ENCODE assay signal across 8 mouse cellular contexts in genomic region chr8:11616294-11616693, GRCm38 (mm10). TPM values are rescaled to one million over a fixed set of nuclear protein-coding genes. Genes with fewer than 3 reads are reported as not detected.
A peak's percentile ranks its signal among the peaks of the same experiment; 100 is the strongest.
DNase-seq lines count a peak whose midpoint lies in the region; ATAC-seq and TF ChIP-seq lines count a peak whose summit lies in the region.

No protein-coding gene starts in this region.

- H3K9ac ChIP-seq in hindbrain, embryonic 12.5 days: no peak overlapping the region

- H3K36me3 ChIP-seq in hindbrain, embryonic 10.5 days: peaks cover 100% of the 10 kb centered on the region
- peaks cover 79% of the 10 kb centered on the region for H3K36me3 ChIP-seq in hindbrain, embryonic 12.5 days
- H3K36me3 ChIP-seq in E14TG2a.4 (ENCODE audit: insufficient read depth, low read length): peaks cover 100% of the 10 kb centered on the region

- 13% methylated on average over 1 of the region's 1 CpGs for WGBS in hindbrain, embryonic 10.5 days
- 13% methylated on average over 1 of the region's 1 CpGs for WGBS in hindbrain, embryonic 12.5 days

- no peaks in the 10 kb centered on the region for H3K9me3 ChIP-seq in hindbrain, embryonic 10.5 days
- no peaks in the 10 kb centered on the region for H3K9me3 ChIP-seq in hindbrain, embryonic 12.5 days (replicated peaks)
- H3K9me3 ChIP-seq in E14TG2a.4 (ENCODE audit: low read length): peaks cover 18% of the 10 kb centered on the region

- H3K4me1 ChIP-seq in hindbrain, embryonic 10.5 days (replicated peaks): no peaks in the 10 kb centered on the region
- H3K4me1 ChIP-seq in hindbrain, embryonic 12.5 days: no peaks in the 10 kb centered on the region
- peaks cover 9% of the 10 kb centered on the region; the same call in 1 of the 2 replicates for H3K4me1 ChIP-seq in E14TG2a.4 (replicated peaks; ENCODE audit: low read depth, low read length)

- no peak overlapping the region for H3K27ac ChIP-seq in hindbrain, embryonic 10.5 days
- H3K27ac ChIP-seq in hindbrain, embryonic 12.5 days: no peak overlapping the region

- H3K4me2 ChIP-seq in hindbrain, embryonic 12.5 days (replicated peaks): no peak overlapping the region

- H3K4me3 ChIP-seq in hindbrain, embryonic 10.5 days: no peak overlapping the region
- no peak overlapping the region for H3K4me3 ChIP-seq in hindbrain, embryonic 12.5 days
- no peak overlapping the region for H3K4me3 ChIP-seq in E14TG2a.4 (replicated peaks; ENCODE audit: low read length)

- ATAC-seq in hindbrain, embryonic 12.5 days (ENCODE audit: low FRiP score): no peak
- ATAC-seq in megakaryocyte progenitor cell, adult 5-6 weeks (replicated peaks; ENCODE audit: poor library complexity): peak; percentile 95

- DNase-seq in hindbrain, embryonic 10.5 days (ENCODE audit: low spot score): peak; percentile 44
- DNase-seq in c-Kit-positive CD71-positive TER-119-positive erythroid progenitor cells, embryonic 14.5 days (ENCODE audit: low spot score): peak; percentile 31
- peak; percentile 57 for DNase-seq in forelimb bud, embryonic 11.5 days (ENCODE audit: low read depth, low spot score)
- peak; percentile 75 to 76 for DNase-seq in kidney, postnatal 4 days
- DNase-seq in spleen, postnatal 4 days (ENCODE audit: low spot score in 2 of 2): peak; percentile 38 to 80

- peak; percentile 63 for TF ChIP-seq CTCF in E14TG2a.4 (conservative IDR thresholded peaks at IDR 0.05; ENCODE audit: low read length)

- H3K27me3 ChIP-seq in hindbrain, embryonic 10.5 days (ENCODE audit: insufficient read depth, poor library complexity, severe bottlenecking): no peaks in the 10 kb centered on the region
- H3K27me3 ChIP-seq in hindbrain, embryonic 12.5 days: no peaks in the 10 kb centered on the region
- no peaks in the 10 kb centered on the region for H3K27me3 ChIP-seq in E14TG2a.4 (ENCODE audit: insufficient read depth, low read length)

RNA-seq across cellular contexts. Expression of gene Ankrd10, which starts 19.3 kb away (rescaled TPM):
- 92.6 and 108 TPM in 2 replicates for polyA plus RNA-seq in hindbrain, embryonic 10.5 days (2016; fragmentation: Nextera tagmentation; extraction: Ambion mirVana)
- 99.9 and 110 TPM in 2 replicates for polyA plus RNA-seq in hindbrain, embryonic 12.5 days (2016; fragmentation: Nextera tagmentation; extraction: Ambion mirVana)
- 87.0 and 98.7 TPM in 2 replicates for total RNA-seq in megakaryocyte progenitor cell, adult 5-6 weeks (2015)
- 63.9 and 67.6 TPM in 2 replicates for total RNA-seq in megakaryocyte progenitor cell, adult 5-6 weeks (2017)
